Mouse (Mus musculus) left cerebral cortex, postnatal 36 days (tissue): Measurements from ENCODE around the gene Tiprl. TPM values are rescaled to one million over a fixed set of nuclear protein-coding genes. Genes with fewer than 3 reads are reported as not detected.

Source experiments
- DNase-seq, 2 experiments: peaks; one replicate each; pipeline ENCODE4 v3.0.0; 2021 to 2022; ENCODE audit warnings: low spot score in 2 of 2, mixed read lengths in 1 of 2
- intact Hi-C: fragments of 180-260 bp; cut with DNase I; formaldehyde crosslinking; loops from one replicate; pipeline ENCODE4 v1.15.1; 2025
- total RNA-seq, 2 experiments: library from RNA; stranded (reverse); gene quantifications; 2 replicates each; pipeline ENCODE4 v1.2.3; 2021

The Tiprl gene
- total RNA-seq, 2 experiments from 2014 or later = 55.2 to 64.7 TPM

DNA sequence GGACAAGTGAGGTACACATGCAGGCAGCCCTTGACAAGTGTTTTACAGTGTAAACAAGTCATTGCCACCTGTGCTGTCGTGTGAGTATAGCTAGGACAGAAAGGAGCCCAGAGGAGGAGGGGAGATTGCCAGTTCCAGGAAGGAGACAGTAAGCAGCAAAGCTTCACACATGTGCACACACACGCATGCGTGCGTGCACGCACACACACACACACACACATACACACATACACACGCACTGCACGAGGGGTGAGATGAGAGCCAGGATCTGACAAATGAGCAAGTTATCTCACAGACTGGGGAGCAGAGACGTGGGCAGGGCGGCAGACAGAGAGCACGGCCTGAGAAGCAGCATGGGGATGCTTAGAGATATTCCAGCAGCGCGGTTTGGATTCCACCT is 50.3 kb downstream of the Tiprl start:
- DNase-seq = no peak

DNA sequence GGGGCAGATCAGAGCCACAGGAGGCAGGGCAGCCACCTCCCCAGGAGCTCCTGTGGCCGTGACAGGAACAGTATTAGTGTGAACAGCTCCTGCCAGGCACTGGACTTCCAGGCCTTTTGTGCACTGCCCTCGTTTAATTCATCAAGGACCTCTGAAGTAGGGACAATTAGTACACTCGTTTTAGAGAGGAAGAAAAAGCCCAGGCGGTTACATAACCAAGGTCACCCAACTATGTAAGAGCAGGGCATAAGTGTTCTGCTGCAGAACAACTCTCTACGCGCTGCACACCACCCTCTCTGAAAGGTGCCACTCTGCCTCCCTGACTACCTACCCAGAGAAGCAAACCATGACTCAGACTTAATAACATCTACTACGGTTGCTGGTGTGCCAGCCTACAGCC is 51.7 kb downstream of the Tiprl start:
- no peak for DNase-seq
- intact Hi-C loops = no loop called here

More for the DNA sequence above, 50.3 kb downstream of the Tiprl start:
- intact Hi-C loops = no loop called here

DNA sequence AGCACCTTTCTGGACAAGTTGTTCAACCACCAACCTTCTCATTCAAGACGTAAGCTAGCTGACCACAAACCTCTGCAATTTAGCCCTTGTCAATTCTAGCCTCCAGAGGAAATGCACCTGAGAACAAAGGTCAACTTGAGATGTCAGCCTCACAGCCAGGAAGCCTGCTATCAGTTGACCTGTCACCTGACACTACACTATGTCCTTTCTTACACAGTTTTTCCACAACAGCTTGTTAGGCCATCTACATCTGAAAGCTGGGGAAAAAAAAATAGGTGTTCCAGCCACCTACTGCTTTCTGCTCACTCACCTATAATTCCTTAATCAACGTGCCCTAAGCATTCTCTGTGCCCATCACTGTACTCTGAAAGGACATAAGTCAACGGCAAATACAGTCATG is 52.6 kb downstream of the Tiprl start:
- intact Hi-C loops = no loop called here
- no peak for DNase-seq

DNA sequence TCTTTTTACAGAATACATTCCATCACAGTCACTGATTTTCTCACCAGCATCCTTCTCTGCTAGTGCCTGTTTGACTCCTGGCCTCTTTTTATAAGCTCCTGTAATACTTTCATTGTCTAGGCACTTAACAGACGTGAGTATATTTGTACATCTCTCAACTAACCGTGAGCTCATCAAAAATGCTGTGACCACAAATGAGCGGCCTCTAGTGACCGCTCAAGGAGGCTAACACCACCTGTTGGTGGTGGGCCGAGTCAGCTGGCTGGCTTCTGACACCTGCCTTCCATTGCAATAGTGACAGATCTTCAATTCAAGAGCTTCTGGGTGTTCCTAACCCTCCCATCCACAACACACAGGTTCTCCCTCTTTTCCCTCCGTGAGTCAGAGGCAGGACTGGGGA is 53.4 kb downstream of the Tiprl start:
- DNase-seq = no peak
- intact Hi-C loops = no loop called here

DNA sequence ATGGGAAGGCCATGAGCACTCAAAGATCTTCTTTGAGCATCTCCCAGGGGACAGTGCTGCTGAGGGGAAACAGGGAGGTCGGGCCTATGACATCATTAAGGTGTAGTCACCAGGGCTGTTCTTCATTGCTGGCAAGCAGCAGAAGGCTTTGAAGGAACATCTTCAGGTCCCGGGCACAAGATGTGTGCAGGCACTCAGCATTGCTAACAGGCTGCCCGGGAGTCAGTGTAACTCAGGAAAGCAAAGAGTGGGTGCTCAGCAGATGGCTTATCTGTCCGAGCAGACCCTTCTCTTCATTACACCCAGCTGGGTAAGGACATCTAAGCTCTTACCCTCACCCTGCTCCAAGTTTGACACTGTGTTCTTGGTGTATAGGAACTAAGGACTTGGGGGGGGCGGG is 57.5 kb downstream of the Tiprl start:
- no peak for DNase-seq
- intact Hi-C loops = no loop called here

DNA sequence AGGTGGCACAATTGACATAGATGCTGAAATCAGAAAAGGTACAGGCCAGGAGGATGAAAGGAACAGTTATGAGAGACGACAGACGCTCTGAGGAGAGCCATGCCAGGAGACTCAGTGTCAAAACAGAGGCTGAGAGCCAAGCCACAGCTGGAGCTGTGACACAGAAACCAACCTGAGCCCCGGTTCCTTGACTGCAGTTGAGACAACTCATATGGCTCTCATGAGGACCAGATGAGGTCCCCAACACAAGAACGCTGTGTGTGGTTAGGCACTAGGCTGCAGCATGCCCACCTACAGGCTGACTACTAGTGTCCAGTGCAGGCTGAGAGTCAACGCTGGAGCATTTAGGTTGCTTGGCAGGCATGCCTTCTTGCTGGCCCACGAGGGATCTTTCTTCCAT is 58.7 kb downstream of the Tiprl start:
- no peak for DNase-seq
- intact Hi-C loops = no loop called here

DNA sequence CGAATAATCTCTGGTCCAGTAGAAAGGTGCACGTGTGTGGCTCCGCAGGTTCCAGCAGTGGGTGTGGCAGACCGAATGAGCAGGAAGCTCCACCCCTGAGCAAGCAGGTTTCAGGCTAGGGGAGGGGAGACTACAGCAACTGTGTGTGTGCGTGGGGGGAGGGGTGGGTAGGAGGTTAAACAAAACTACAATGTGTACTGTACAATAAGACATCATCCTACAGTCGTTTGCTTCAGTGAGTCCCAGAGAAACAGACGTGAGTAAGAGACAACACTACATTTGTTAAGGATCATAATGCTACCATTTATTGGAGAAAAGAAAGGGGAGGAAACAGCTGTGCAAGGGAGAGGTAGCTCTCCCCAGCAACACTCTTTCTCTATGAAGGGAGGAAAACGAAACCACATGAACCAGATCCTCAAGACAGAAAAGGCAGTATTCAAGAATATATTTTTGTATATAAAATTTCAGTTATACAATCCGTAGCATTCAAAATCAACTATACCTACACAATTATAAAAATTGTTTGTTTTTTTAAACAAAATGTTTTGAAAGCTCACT is 62.7 kb downstream of the Tiprl start:
- DNase-seq = no peak
- intact Hi-C loops = no loop called here

DNA sequence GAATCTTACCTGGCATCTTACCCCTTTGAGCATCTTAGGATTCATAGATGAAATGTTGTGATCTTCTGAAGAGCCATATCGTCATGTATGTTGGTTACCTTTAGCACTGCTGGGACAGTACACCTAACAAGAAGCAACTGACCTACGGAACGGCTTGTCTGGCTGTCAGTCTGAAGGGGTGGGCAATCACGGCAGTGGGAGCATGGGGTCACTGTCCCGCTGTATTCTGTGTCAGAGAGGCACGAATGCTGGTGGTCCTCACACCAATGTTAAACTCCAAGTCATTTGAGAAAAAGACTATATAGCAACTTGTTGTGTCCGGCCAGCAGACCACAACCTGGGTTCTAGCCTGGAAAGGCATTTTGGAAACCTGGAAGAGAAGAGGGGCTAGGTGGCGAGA is 65.5 kb downstream of the Tiprl start:
- intact Hi-C loops = no loop called here
- DNase-seq = no peak

DNA sequence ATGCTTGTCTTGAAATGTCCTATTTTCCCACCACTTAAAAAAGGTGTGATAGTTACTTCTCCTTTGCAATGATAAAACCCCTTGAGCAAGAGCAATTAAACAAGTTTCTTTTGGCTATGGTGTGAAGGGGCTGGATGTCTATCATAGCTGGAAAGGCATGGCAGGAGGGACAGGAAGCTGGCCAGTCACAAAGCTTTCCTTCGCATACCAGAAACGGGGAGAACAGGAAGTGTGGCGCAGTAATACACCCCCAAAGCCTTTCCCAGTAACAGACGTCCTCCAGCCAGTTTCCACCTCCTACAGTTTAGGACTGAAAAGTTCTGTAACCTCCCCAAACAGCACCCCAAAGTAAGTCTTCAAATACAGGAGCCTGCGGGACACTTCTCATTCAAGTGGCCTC is 66.6 kb downstream of the Tiprl start:
- intact Hi-C loops = no loop called here
- DNase-seq = no peak

DNA sequence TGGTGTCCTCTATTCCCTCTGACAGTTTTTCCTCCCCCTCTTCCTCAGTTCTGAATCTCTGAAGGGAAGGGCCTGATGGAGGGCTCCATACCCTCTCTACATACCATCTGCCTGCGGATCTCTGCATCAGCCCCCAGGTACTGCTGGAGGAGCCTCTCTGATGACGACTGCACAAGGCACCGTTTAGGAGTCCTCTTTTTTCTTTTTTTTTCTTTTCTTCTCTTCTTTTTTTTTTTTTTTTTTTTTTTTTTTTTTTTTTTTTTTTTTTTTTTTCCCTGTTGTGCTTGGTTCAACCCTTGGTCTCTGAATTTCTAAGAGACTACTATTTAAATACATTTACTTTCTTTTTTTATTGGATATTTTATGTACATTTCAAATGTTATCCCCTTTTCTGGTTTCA is 67.3 kb downstream of the Tiprl start:
- no peak for DNase-seq
- intact Hi-C loops = no loop called here

DNA sequence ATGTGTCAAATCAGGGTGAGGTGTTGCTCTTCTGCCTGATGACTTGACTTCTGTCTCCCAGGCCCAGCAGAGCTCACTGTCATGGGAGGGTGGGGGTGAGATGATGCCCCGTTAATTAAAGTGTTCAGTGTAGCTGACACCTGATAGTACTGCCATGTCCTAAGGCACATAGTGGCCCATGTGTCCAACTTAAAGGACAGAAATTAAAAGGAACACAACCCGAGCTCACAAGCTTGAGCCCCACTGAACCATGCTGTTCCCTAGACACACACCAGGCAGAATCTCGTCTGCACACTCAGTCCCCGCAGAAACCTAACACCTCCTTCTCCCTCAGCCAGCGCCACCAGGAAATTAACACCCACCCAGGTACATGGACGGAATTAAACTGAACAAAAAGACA is 71.9 kb downstream of the Tiprl start:
- DNase-seq = no peak
- intact Hi-C loops = no loop called here

Other genes with a start within 250 kb of the Tiprl start
- not detected for gene Tbx19, start 76.2 kb downstream of the Tiprl start, total RNA-seq
- 10 to 100 TPM; 14.1 to 14.8 TPM for gene Sft2d2, start 42.6 kb downstream of the Tiprl start, total RNA-seq
- gene Gpr161, start 58.8 kb upstream of the Tiprl start, total RNA-seq = 1 to 10 TPM; 6.5 to 8.5 TPM
- 10 to 100 TPM; 86.2 to 90.2 TPM for gene Dcaf6, start 223.5 kb upstream of the Tiprl start, total RNA-seq
- 100 to 1,000 TPM; 115 to 120 TPM for gene Mpc2, start 223.6 kb upstream of the Tiprl start, total RNA-seq
- gene Adcy10, start 248.2 kb upstream of the Tiprl start, total RNA-seq = under 1 TPM; 0.22 to 0.59 TPM